Mouse (Mus musculus) lung, embryonic 16.5 days (tissue): ENCODE results near the gene Clec18a. TPM values are rescaled to one million over a fixed set of nuclear protein-coding genes. Genes with fewer than 3 reads are reported as not detected.

Experiments
- ATAC-seq: fragments of 200-750 bp; cut with Nextera tagmentation; 2 replicates; pipeline ENCODE4 v1.8.0; 2017; ENCODE audit warnings: low read depth, mild to moderate bottlenecking, moderate library complexity
- H3K27ac ChIP-seq: fragments of 300-500 bp; sonication (generic); 2 replicates; pipeline ENCODE4 v1.5.1; 2014; ENCODE audit warnings: mild to moderate bottlenecking, control low read depth, low read length
- H3K27me3 ChIP-seq: fragments of 300-500 bp; sonication (generic); 2 replicates; pipeline ENCODE4 v1.6.1; 2014; ENCODE audit warnings: low read depth, low read length, mixed read lengths; ENCODE audit not compliant: control insufficient read depth, insufficient read depth
- H3K36me3 ChIP-seq: fragments of 300-500 bp; sonication (generic); 2 replicates; pipeline ENCODE4 v1.6.1; 2014; ENCODE audit warnings: low read length; ENCODE audit not compliant: control insufficient read depth, insufficient read depth
- H3K4me1 ChIP-seq: fragments of 300-500 bp; sonication (generic); replicated peaks from 2 replicates; pipeline ENCODE4 v1.6.1; 2014; ENCODE audit warnings: low read length, mixed read lengths; ENCODE audit not compliant: control insufficient read depth, insufficient read depth
- H3K4me2 ChIP-seq: fragments of 300-500 bp; sonication (generic); 2 replicates; pipeline ENCODE4 v1.6.1; 2014; ENCODE audit warnings: low read depth, low read length, control low read depth
- H3K4me3 ChIP-seq: fragments of 300-500 bp; sonication (generic); 2 replicates; pipeline ENCODE4 v1.5.1; 2014; ENCODE audit warnings: mild to moderate bottlenecking, low read length, control low read depth
- H3K9ac ChIP-seq: fragments of 300-500 bp; sonication (generic); 2 replicates; pipeline ENCODE4 v1.6.1; 2014; ENCODE audit warnings: low read length, control low read depth
- H3K9me3 ChIP-seq: fragments of 300-500 bp; sonication (generic); 2 replicates; pipeline ENCODE4 v1.6.1; 2016; ENCODE audit warnings: low read length; ENCODE audit not compliant: control insufficient read depth
- WGBS: fragments of 180-500 bp; shearing (Covaris S2); extraction: QIAGEN DNeasy Blood & Tissue Kit; methylation state at CpG from one replicate; pipeline ENCODE4 v1.1.7; 2014; 5-methylcytosine and 5-hydroxymethylcytosine counted together
- polyA plus RNA-seq: library from polyadenylated mRNA; unstranded; fragments of >200 nt; fragmentation: Nextera tagmentation; extraction: Ambion mirVana; gene quantifications from 2 replicates; pipeline ENCODE4 v1.2.1, GENCODE M21; 2015

The Clec18a gene
- polyA plus RNA-seq, 1 experiment from 2014 or later: not detected

- WGBS: under 1% methylated on average over 14 of the region's 14 CpGs
- H3K9ac ChIP-seq: peak overlapping the region; percentile 62
- no peak overlapping the region for H3K27ac ChIP-seq
Measured at GRCm38 (mm10) chr8:111061688-111062071, 30.5 kb downstream of the Clec18a start.

GRCm38 (mm10) chr8:111058946-111059572 lies 33.2 kb downstream of the Clec18a start:
- Histone ChIP-seq H3K27ac (no peak overlapping the region), H3K27me3 (no peaks in the 10 kb centered on the region), H3K4me1 (peaks cover 17% of the 10 kb centered on the region), H3K9me3 (no peaks in the 10 kb centered on the region), H3K9ac (no peak overlapping the region), H3K36me3 (peaks cover 15% of the 10 kb centered on the region), H3K4me3 (no peak overlapping the region), H3K4me2 (no peak overlapping the region)
- ATAC-seq: no peak
- 62% methylated on average over 2 of the region's 2 CpGs for WGBS

More at GRCm38 (mm10) chr8:111061688-111062071, 30.5 kb downstream of the Clec18a start:
- Histone ChIP-seq H3K9me3 (no peaks in the 10 kb centered on the region), H3K27me3 (no peaks in the 10 kb centered on the region), H3K36me3 (no peaks in the 10 kb centered on the region), H3K4me1 (peaks cover 17% of the 10 kb centered on the region), H3K4me2 (peak overlapping the region; percentile 64), H3K4me3 (peak overlapping the region; percentile 67)
- ATAC-seq: peak; percentile 0; the same call in 1 of the 2 replicates

DNA sequence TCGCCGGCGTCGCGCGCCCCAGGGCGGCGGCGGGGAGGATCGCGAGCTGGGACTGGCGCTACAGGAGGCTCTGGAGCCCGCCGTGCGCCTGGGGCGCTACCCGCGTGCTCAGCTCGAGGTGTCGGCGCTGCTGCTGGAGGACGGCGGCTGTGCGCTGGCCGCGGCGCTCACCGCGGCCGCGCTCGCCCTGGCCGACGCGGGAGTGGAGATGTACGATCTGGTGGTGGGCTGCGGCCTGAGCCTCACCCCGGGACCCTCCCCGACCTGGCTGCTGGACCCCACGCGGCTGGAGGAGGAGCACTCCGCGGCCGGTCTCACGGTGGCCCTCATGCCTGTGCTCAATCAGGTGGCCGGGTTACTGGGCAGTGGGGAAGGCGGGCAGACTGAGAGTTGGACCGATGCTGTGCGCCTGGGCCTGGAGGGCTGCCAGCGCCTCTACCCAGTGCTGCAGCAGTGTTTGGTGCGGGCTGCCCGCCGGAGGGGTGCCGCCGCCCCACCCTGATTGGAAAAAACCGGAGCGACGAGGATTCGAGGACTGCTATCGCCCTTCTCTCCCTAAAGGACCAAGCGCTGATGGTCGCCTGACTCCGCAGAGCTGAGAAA lies 35.4 kb downstream of the Clec18a start:
- peak overlapping the region; percentile 95 for H3K4me3 ChIP-seq
- H3K27ac ChIP-seq: peak overlapping the region; percentile 82
- under 1% methylated on average over 51 of the region's 63 CpGs for WGBS
- H3K9me3 ChIP-seq: no peaks in the 10 kb centered on the region
- H3K9ac ChIP-seq: peak overlapping the region; percentile 91
- peaks cover 33% of the 10 kb centered on the region for H3K36me3 ChIP-seq
- H3K4me2 ChIP-seq: peak overlapping the region; percentile 97
- no peaks in the 10 kb centered on the region for H3K27me3 ChIP-seq
- peaks cover 17% of the 10 kb centered on the region for H3K4me1 ChIP-seq
- peak; percentile 68 for ATAC-seq

GRCm38 (mm10) chr8:111056158-111056663 lies 36.0 kb downstream of the Clec18a start, which contains the start of gene Exosc6:
TSS of gene Exosc6 (plus strand) at chr8:111056339.
- Histone ChIP-seq H3K27ac (peak within 1 kb of the TSS; percentile 82), H3K9me3 (no peaks in the 10 kb centered on the region), H3K36me3 (peaks cover 38% of the 10 kb centered on the region), H3K4me3 (peak within 1 kb of the TSS; percentile 95), H3K27me3 (no peaks in the 10 kb centered on the region), H3K9ac (peak within 1 kb of the TSS; percentile 91), H3K4me2 (peak within 1 kb of the TSS; percentile 97), H3K4me1 (peaks cover 15% of the 10 kb centered on the region)
- under 1% methylated on average over 53 of the region's 68 CpGs for WGBS
- ATAC-seq: peak; percentile 95

GRCm38 (mm10) chr8:111055661-111056060 lies 36.6 kb downstream of the Clec18a start:
- no peak overlapping the region for H3K27ac ChIP-seq
- 59% methylated on average over 2 of the region's 2 CpGs for WGBS
- peak overlapping the region; percentile 95 for H3K4me3 ChIP-seq
- H3K9ac ChIP-seq: no peak overlapping the region
- no peak for ATAC-seq
- no peaks in the 10 kb centered on the region for H3K27me3 ChIP-seq
- H3K4me1 ChIP-seq: peaks cover 11% of the 10 kb centered on the region
- H3K4me2 ChIP-seq: no peak overlapping the region
- no peaks in the 10 kb centered on the region for H3K9me3 ChIP-seq
- H3K36me3 ChIP-seq: peaks cover 38% of the 10 kb centered on the region

DNA sequence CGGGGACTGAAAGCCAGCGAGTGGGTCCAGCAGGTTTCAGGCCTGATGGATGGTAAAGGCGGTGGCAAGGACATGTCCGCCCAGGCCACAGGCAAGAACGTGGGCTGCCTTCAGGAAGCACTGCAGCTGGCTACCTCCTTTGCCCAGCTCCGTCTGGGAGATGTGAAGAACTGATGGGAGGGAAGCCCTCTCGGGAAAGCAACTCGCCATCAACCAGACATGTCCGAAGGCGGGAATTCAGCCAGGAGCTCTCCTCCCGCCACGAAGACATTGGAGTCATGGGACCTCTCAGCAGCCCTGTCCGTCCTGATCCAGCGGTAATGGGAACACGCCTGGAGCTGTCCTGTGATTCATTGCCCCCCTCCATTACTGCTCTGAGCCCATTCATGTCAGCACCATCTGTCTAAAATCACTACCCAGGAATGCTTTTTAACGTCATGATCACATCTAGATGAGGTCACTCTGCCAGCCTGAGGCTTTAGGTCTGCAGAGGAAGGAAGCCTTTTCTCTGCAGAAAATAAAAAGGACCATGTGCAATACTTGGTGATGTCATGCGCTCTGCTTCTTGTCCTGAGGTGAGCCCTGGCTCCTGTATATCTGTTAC lies 37.1 kb downstream of the Clec18a start:
- no peaks in the 10 kb centered on the region for H3K9me3 ChIP-seq
- ATAC-seq: no peak
- no peak overlapping the region for H3K4me3 ChIP-seq
- H3K27ac ChIP-seq: no peak overlapping the region
- H3K4me2 ChIP-seq: no peak overlapping the region
- H3K4me1 ChIP-seq: peaks cover 11% of the 10 kb centered on the region
- no peak overlapping the region for H3K9ac ChIP-seq
- WGBS: 87% methylated on average over 17 of the region's 17 CpGs
- H3K36me3 ChIP-seq: peaks cover 43% of the 10 kb centered on the region
- H3K27me3 ChIP-seq: no peaks in the 10 kb centered on the region

- no peak overlapping the region for H3K9ac ChIP-seq
- 92% methylated on average over 12 of the region's 12 CpGs for WGBS
- no peaks in the 10 kb centered on the region for H3K27me3 ChIP-seq
- peaks cover 51% of the 10 kb centered on the region for H3K36me3 ChIP-seq
- no peak overlapping the region for H3K4me3 ChIP-seq
- H3K27ac ChIP-seq: no peak overlapping the region
- no peaks in the 10 kb centered on the region for H3K9me3 ChIP-seq
- no peak for ATAC-seq
- no peak overlapping the region for H3K4me2 ChIP-seq
- H3K4me1 ChIP-seq: peaks cover 11% of the 10 kb centered on the region
Measured at GRCm38 (mm10) chr8:111053827-111054518, 38.3 kb downstream of the Clec18a start.

DNA sequence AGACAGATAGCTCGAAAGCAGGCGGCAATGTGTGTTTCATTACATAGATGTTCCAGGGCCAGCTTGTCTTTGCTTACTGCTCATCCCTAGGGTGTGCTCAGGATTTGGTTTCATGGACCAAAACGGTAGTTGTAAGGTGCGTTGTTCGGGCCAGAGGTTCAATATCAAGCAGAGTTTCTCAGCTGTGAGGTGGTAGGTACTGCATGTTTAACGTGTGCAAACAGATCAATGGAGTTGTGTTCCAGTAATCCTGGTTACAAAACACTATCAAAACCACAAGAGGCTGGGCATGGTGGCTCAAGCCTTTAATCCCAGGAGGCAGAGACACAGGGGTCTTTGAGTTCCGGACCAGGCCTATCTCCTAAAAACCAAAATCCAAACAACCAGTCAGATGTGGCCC lies 43.1 kb downstream of the Clec18a start:
- Histone ChIP-seq H3K4me3 (no peak overlapping the region), H3K9ac (no peak overlapping the region), H3K4me2 (no peak overlapping the region), H3K27me3 (no peaks in the 10 kb centered on the region), H3K4me1 (no peaks in the 10 kb centered on the region), H3K9me3 (no peaks in the 10 kb centered on the region), H3K36me3 (peaks cover 72% of the 10 kb centered on the region), H3K27ac (no peak overlapping the region)
- WGBS: 91% methylated on average over 7 of the region's 7 CpGs
- no peak for ATAC-seq

DNA sequence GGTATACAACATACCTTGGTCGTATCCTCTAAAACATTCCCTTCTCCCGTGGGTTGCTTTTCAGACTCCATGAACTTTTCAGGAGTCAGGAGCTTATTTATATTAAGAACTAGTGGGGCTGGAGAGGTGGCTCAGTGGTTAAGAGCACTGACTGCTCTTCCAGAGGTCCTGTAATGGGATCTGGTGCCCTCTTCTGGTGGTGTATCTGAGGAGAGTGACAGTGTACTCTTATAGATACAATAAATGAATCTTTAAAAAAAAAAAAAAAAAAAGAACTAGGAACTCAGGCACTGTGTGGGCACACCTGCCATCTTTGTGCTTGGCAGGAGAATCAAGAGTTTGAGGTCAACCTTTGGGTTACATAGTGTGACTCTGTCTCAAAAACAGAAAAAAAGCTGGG lies 43.5 kb downstream of the Clec18a start:
- H3K9me3 ChIP-seq: no peaks in the 10 kb centered on the region
- H3K36me3 ChIP-seq: peaks cover 72% of the 10 kb centered on the region
- no peaks in the 10 kb centered on the region for H3K27me3 ChIP-seq
- WGBS: 87% methylated on average over 2 of the region's 2 CpGs
- H3K9ac ChIP-seq: no peak overlapping the region
- ATAC-seq: no peak
- H3K4me3 ChIP-seq: no peak overlapping the region
- no peak overlapping the region for H3K27ac ChIP-seq
- no peaks in the 10 kb centered on the region for H3K4me1 ChIP-seq
- H3K4me2 ChIP-seq: no peak overlapping the region
